Mouse (Mus musculus): ENCODE results near the gene Nicn1.

GRCm38 (mm10) chr9:108262494-108263049 lies 27.7 kb upstream of the Nicn1 start:
- TF ChIP-seq CTCF (IDR thresholded peaks at IDR 0.05; ENCODE audit: extremely low read depth, insufficient read depth, low read length), result no peak
- TF ChIP-seq POLR2A (IDR thresholded peaks at IDR 0.05; ENCODE audit: extremely low read depth, insufficient read depth, low read length), result no peak
